Mouse (Mus musculus) limb, embryonic 12.5 days (tissue): Measurements from ENCODE around the gene Gm21985. TPM values are rescaled to one million over a fixed set of nuclear protein-coding genes. Genes with fewer than 3 reads are reported as not detected.

Source experiments
- ATAC-seq: fragments of 200-750 bp; cut with Nextera tagmentation; 2 replicates; pipeline ENCODE4 v1.8.0; 2017; ENCODE audit warnings: low read depth, moderate TSS enrichment; ENCODE audit not compliant: insufficient number of reproducible peaks, insufficient read depth, low FRiP score, low TSS enrichment
- H3K27ac ChIP-seq: fragments of 300-500 bp; sonication (generic); 2 replicates; pipeline ENCODE4 v1.5.1; 2016; ENCODE audit warnings: mild to moderate bottlenecking, moderate library complexity
- H3K27me3 ChIP-seq: fragments of 300-500 bp; sonication (generic); 2 replicates; pipeline ENCODE4 v1.6.1; 2016; ENCODE audit warnings: mild to moderate bottlenecking, moderate library complexity
- H3K36me3 ChIP-seq: fragments of 300-500 bp; sonication (generic); 2 replicates; pipeline ENCODE4 v1.6.1; 2016; ENCODE audit warnings: mild to moderate bottlenecking, moderate library complexity
- H3K4me1 ChIP-seq: fragments of 300-500 bp; sonication (generic); replicated peaks from 2 replicates; pipeline ENCODE4 v1.6.1; 2016
- H3K4me2 ChIP-seq: fragments of 300-500 bp; sonication (generic); 2 replicates; pipeline ENCODE4 v1.6.1; 2016; ENCODE audit warnings: mild to moderate bottlenecking, moderate library complexity
- H3K4me3 ChIP-seq: fragments of 300-500 bp; sonication (generic); replicated peaks from 2 replicates; pipeline ENCODE4 v1.5.1; 2016; ENCODE audit warnings: mild to moderate bottlenecking
- H3K9ac ChIP-seq: fragments of 300-500 bp; sonication (generic); replicated peaks from 2 replicates; pipeline ENCODE4 v1.6.1; 2016; ENCODE audit warnings: mild to moderate bottlenecking, moderate library complexity
- H3K9me3 ChIP-seq: fragments of 300-500 bp; sonication (generic); 2 replicates; pipeline ENCODE4 v1.6.1; 2016; ENCODE audit warnings: mild to moderate bottlenecking, moderate library complexity
- WGBS: fragments of 180-500 bp; shearing (Covaris S2); methylation state at CpG from one replicate; pipeline ENCODE4 v1.1.7; 2016; 5-methylcytosine and 5-hydroxymethylcytosine counted together
- polyA plus RNA-seq: library from polyadenylated mRNA; unstranded; fragments of >200 nt; fragmentation: Nextera tagmentation; extraction: Ambion mirVana; gene quantifications from 2 replicates; pipeline ENCODE4 v1.2.1, GENCODE M21; 2016

Gm21985 gene
- polyA plus RNA-seq, 1 experiment from 2014 or later, result not detected

DNA sequence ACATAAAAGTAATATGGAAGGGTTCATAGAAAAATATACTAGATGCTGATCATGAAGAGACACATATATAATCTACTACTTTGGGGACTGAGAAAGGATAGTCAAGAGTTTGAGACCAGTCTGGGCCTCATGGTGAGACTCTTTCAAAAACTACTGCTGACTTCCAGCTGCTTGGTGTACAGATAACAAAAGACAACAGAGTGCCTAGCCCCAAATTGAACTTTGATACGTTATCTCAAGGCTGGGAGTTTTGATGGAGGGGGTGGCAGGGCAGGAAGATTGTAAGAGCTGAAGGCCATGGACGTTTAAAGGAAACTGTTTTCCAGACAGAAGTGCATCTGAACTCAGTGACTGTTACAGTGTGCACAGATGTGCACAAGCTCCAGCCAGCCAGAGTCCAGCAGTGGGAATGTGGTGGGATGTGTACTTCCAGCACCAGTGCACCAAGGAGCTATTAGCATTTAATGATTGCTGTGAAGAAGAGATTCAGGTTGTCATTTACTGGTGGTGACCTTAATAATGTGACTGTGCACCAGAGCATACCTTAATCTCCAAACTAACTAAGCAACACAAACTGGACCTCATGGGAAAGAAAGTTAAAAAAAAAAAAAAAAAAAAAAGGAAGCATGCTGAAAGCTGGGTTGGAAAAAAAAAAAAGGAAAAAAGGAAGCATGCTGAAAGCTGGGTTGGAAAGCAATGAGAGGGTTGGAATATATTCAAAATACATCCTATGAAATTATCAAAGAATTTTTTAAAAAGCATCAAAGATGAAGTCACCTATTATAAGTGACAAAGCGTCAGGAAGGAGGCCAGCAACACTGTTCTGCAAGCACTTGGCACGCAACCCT, 66.2 kb downstream of the Gm21985 start:
- Histone ChIP-seq H3K9me3 (no peaks in the 10 kb centered on the region), H3K4me2 (no peak overlapping the region), H3K27me3 (no peaks in the 10 kb centered on the region), H3K4me3 (no peak overlapping the region), H3K4me1 (no peaks in the 10 kb centered on the region), H3K9ac (no peak overlapping the region), H3K27ac (no peak overlapping the region), H3K36me3 (peaks cover 19% of the 10 kb centered on the region)
- WGBS, result 71% methylated on average over 4 of the region's 4 CpGs
- no peak for ATAC-seq

DNA sequence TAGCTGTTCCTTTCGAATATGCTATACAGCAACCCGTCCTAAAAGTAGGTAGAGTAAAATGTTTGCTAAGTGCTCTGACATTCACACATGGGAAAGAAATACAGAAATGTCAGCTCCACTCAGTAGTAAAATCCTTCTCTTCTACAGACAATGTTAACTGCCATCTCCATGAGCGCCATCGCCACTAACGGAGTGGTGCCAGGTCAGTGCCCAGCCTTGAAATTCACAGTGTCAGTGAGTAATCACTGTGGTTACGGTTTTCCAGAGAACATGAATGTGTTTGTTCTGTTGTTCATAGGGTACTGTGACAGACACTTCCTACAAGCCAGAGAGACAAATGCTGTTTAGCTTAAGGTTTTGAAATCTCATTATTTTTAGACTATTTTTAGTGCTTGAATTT, 71.1 kb downstream of the Gm21985 start:
- Histone ChIP-seq H3K4me1 (no peaks in the 10 kb centered on the region), H3K4me2 (no peak overlapping the region), H3K27me3 (no peaks in the 10 kb centered on the region), H3K27ac (no peak overlapping the region), H3K36me3 (peaks cover 34% of the 10 kb centered on the region), H3K4me3 (no peak overlapping the region), H3K9ac (no peak overlapping the region), H3K9me3 (no peaks in the 10 kb centered on the region)
- ATAC-seq, result no peak
- WGBS, result 92% methylated on average over 6 of the region's 6 CpGs

GRCm38 (mm10) chr2:112339736-112340135, 73.6 kb downstream of the Gm21985 start:
- Histone ChIP-seq H3K9me3 (no peaks in the 10 kb centered on the region), H3K27ac (no peak overlapping the region), H3K9ac (no peak overlapping the region), H3K4me1 (no peaks in the 10 kb centered on the region), H3K4me2 (no peak overlapping the region), H3K36me3 (peaks cover 30% of the 10 kb centered on the region), H3K4me3 (no peak overlapping the region), H3K27me3 (no peaks in the 10 kb centered on the region)
- 80% methylated on average over 2 of the region's 2 CpGs for WGBS
- no peak for ATAC-seq

GRCm38 (mm10) chr2:112341117-112341516, 75.0 kb downstream of the Gm21985 start:
- no peaks in the 10 kb centered on the region for H3K27me3 ChIP-seq
- H3K9ac ChIP-seq, result no peak overlapping the region
- no peaks in the 10 kb centered on the region for H3K9me3 ChIP-seq
- WGBS, result 66% methylated on average over 3 of the region's 3 CpGs
- H3K4me2 ChIP-seq, result no peak overlapping the region
- H3K4me3 ChIP-seq, result no peak overlapping the region
- H3K36me3 ChIP-seq, result peaks cover 30% of the 10 kb centered on the region
- no peak for ATAC-seq
- H3K27ac ChIP-seq, result no peak overlapping the region
- no peaks in the 10 kb centered on the region for H3K4me1 ChIP-seq

DNA sequence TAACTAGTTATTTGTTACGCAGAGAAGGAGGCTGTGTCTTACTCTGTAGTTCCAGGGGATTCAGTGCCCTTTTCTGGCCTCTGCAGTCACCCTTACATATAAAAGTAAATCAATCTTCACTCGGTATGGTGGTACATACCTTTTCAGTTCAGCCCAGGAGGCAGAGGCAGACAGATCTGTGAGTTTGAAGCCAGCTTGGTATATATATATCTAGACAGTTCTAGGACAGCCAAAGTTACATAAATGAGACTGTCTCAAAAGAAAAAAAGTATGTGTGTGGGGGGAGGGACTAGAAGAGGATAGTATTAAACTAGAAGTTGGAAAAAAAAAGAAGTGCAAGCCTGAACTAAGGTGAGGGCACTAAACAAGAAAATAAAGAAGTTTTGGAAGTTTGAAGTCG, 82.1 kb downstream of the Gm21985 start:
- no peaks in the 10 kb centered on the region for H3K9me3 ChIP-seq
- no peak overlapping the region for H3K9ac ChIP-seq
- no peak overlapping the region for H3K4me2 ChIP-seq
- no peak overlapping the region for H3K27ac ChIP-seq
- WGBS, result 84% methylated on average over 3 of the region's 3 CpGs
- H3K4me3 ChIP-seq, result no peak overlapping the region
- H3K27me3 ChIP-seq, result no peaks in the 10 kb centered on the region
- peaks cover 35% of the 10 kb centered on the region for H3K36me3 ChIP-seq
- no peak for ATAC-seq
- H3K4me1 ChIP-seq, result no peaks in the 10 kb centered on the region

GRCm38 (mm10) chr2:112353685-112354455, 87.8 kb downstream of the Gm21985 start:
- Histone ChIP-seq H3K4me1 (no peaks in the 10 kb centered on the region), H3K4me2 (no peak overlapping the region), H3K27me3 (no peaks in the 10 kb centered on the region), H3K4me3 (no peak overlapping the region), H3K9me3 (no peaks in the 10 kb centered on the region), H3K27ac (no peak overlapping the region), H3K9ac (no peak overlapping the region), H3K36me3 (peaks cover 63% of the 10 kb centered on the region)
- ATAC-seq, result no peak
- 87% methylated on average over 7 of the region's 7 CpGs for WGBS

GRCm38 (mm10) chr2:112359611-112360010, 93.5 kb downstream of the Gm21985 start:
- H3K4me3 ChIP-seq, result no peak overlapping the region
- no peak overlapping the region for H3K27ac ChIP-seq
- H3K27me3 ChIP-seq, result no peaks in the 10 kb centered on the region
- ATAC-seq, result no peak
- H3K4me1 ChIP-seq, result no peaks in the 10 kb centered on the region
- no peaks in the 10 kb centered on the region for H3K9me3 ChIP-seq
- no peak overlapping the region for H3K4me2 ChIP-seq
- peaks cover 86% of the 10 kb centered on the region for H3K36me3 ChIP-seq
- H3K9ac ChIP-seq, result no peak overlapping the region
- 89% methylated on average over 2 of the region's 2 CpGs for WGBS

DNA sequence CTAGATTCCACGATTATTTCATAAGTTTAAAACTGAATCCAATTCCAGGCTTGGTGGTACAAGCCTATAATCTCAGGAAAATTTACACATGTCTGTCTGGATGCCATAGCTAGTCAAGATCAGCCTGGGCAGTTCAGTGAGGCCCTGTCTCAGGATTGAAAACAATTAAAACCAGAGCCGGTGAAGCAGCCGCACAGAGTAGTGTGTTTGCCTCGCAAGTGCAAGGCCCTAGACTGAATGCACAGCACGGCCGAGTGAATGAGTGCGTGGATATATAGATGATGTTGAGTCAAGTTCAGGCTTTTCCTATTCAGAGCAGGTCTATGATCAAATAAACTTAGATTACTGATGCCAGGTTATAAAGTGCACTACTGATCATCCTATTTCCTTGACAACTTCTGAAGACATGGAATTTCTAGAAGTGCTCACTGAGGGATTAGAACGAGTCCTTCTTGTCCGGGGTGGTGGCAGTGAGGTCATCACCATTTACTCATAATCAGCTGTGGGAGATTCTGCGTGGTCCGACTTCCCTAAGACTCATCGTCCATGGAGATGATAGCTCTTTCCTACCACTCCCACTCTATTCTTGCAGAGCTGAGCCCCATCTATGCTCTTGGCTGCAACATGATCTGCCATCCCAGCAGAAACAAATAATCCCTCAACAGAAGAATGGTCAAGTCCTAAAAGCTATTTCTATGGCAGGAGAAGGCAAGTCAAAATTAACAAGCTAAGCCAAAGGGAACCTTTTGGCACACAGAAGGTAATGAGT, 94.1 kb downstream of the Gm21985 start:
- Histone ChIP-seq H3K9ac (no peak overlapping the region), H3K27ac (no peak overlapping the region), H3K36me3 (peaks cover 92% of the 10 kb centered on the region), H3K9me3 (no peaks in the 10 kb centered on the region), H3K27me3 (no peaks in the 10 kb centered on the region), H3K4me3 (no peak overlapping the region), H3K4me1 (no peaks in the 10 kb centered on the region), H3K4me2 (no peak overlapping the region)
- no peak for ATAC-seq
- 93% methylated on average over 12 of the region's 12 CpGs for WGBS

DNA sequence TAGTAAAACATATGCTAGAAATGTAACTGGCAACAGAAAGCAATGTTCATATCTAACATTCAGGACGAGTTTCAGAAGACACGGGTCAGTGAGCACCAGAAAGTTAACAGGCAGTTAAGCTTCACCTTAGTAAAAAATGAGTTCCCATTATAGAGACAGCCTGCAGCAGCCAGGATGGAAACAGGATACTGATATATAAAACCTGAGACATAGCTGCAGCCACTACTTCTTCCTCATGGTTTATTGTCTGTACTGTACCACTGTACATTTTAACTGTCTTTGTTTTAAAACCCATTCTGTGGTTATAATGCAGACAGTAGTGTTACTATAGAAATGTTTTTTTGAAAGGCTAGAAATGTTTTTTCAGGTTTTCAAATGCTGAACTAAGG, 94.7 kb downstream of the Gm21985 start:
- Histone ChIP-seq H3K4me2 (no peak overlapping the region), H3K36me3 (peaks cover 88% of the 10 kb centered on the region), H3K27ac (no peak overlapping the region), H3K4me1 (no peaks in the 10 kb centered on the region), H3K9ac (no peak overlapping the region), H3K4me3 (no peak overlapping the region), H3K27me3 (no peaks in the 10 kb centered on the region), H3K9me3 (no peaks in the 10 kb centered on the region)
- no peak for ATAC-seq
- 90% methylated on average over 2 of the region's 2 CpGs for WGBS

GRCm38 (mm10) chr2:112367222-112367621, 101.1 kb downstream of the Gm21985 start:
- Histone ChIP-seq H3K4me2 (peak overlapping the region; percentile 87), H3K27me3 (no peaks in the 10 kb centered on the region), H3K36me3 (peaks cover 27% of the 10 kb centered on the region), H3K9ac (peak overlapping the region; percentile 82), H3K9me3 (no peaks in the 10 kb centered on the region), H3K4me1 (peaks cover 10% of the 10 kb centered on the region), H3K27ac (0 out of 2 replicates have a peak overlapping the region, but pooled peaks have one; percentile 79), H3K4me3 (peak overlapping the region; percentile 84)
- WGBS, result 21% methylated on average over 15 of the region's 15 CpGs
- ATAC-seq, result no peak
